Mouse (Mus musculus) WW6 (cell line): ENCODE results near the gene Pxn.
A peak's percentile ranks its signal among the peaks of the same experiment; 100 is the strongest.
"Not testable (repeated sequence)": the region's sequence is repeated elsewhere in the genome, so short reads cannot be mapped to it uniquely, and the experiment has no call there.

Source experiments
- DNase-seq: peaks from one replicate; pipeline ENCODE4 v3.0.0-alpha.2; 2013; ENCODE audit warnings: low read depth, low spot score

The Pxn gene

DNA sequence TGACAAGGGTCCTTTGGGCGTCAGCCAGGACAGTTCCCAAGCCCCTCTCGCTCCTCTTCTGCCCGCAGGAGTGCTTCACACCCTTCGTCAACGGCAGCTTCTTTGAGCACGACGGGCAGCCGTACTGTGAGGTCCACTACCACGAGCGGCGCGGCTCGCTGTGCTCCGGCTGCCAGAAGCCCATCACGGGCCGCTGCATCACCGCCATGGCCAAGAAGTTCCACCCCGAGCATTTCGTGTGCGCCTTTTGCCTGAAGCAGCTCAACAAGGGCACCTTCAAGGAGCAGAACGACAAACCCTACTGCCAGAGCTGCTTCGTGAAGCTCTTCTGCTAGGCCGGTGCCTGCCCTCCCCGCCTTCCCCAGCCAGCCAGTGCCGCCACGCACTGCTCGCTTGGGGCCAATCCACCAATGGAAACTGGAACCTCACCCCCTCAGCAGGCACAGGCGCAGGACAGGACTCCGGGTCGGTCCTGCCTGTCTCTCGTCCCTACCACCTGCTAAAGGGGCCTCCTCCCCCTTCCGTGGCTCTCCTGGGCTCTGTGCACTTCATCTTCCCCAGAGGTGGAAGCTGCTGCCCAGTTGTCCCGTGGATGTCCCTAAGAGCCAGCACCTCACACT lies 47.4 kb downstream of the Pxn start:
- no peak for DNase-seq

DNA sequence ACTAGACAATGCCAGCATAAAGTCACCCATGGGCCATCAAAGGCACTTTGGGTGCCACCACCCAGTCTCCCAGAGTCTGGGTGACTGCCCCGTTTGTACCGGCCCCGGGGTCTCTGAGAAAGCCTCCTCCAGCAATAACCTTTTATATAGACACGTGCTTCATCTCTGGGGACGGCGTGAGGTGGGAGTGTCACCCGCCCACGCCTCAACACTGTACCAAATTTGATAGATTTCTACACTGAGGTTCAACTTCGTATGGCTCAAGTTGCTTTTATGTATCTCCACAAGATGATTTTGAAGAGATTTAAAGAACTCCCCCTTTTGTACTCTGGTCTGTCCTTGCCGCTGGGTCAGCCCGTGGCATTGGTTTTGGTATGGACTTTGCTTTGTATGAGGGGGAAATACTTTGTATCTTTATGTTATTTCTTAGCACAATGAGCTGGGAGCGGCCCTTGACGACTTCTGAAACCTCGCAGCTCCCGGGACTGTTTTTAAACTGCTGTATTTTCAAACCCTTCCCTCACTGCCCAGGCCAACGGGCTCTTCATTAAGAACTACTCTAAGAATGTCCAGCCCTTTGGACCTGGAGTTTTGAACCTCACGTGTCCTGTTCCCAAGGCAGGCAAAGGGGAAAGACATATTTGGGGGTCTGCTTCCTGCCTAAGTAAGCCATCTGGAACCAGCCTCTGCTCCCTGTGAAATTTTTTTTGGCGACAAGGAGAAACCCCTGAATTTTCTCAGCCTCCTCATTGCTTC lies 48.2 kb downstream of the Pxn start:
- DNase-seq, result no peak

DNA sequence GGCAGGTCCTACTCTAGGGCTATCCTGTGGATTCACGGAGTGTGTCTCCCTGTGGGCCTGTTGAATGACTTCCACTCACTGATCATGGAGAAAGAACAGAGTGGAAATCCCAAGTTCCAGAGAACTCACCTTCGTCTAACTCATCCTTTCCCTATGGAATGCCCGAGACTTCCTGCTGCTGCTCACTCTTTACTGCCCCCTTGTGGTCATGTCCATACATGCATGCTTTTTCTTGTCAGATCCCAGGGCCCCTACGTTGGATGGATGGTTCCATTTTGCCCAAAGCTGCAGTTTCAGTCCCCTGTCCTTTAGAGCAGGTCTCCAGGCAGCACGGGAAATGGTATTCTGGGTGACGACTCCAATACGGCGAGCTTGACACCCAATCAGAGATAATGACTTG lies 49.7 kb downstream of the Pxn start:
- DNase-seq, result no peak

DNA sequence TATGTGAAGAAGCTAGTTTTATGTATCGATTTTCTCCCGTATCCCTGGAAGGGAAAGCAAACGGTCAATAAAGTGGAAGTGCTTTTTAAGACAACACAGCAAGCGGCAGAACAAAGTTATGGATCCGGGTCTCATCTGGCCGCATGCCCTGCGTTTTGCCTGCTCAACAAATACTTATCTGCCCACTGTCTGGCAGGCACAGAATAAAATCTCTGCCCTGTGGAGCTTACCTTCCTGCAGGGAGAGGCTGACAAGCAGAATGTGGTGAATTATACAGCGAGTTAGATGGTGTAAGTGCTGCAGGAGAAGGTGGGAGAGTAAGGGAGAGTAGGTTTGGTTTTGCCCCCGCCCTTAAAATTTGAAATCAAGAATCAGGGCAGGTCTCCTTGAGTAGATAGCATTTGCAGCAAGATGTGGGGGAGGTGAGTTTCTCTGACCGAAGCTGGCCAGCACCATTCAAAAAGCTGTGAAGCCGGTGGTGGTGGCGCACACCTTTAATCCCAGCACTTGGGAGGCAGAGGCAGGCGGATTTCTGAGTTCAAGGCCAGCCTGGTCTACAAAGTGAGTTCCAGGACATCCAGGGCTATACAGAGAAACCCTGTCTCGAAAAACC lies 51.8 kb downstream of the Pxn start:
- no peak for DNase-seq

DNA sequence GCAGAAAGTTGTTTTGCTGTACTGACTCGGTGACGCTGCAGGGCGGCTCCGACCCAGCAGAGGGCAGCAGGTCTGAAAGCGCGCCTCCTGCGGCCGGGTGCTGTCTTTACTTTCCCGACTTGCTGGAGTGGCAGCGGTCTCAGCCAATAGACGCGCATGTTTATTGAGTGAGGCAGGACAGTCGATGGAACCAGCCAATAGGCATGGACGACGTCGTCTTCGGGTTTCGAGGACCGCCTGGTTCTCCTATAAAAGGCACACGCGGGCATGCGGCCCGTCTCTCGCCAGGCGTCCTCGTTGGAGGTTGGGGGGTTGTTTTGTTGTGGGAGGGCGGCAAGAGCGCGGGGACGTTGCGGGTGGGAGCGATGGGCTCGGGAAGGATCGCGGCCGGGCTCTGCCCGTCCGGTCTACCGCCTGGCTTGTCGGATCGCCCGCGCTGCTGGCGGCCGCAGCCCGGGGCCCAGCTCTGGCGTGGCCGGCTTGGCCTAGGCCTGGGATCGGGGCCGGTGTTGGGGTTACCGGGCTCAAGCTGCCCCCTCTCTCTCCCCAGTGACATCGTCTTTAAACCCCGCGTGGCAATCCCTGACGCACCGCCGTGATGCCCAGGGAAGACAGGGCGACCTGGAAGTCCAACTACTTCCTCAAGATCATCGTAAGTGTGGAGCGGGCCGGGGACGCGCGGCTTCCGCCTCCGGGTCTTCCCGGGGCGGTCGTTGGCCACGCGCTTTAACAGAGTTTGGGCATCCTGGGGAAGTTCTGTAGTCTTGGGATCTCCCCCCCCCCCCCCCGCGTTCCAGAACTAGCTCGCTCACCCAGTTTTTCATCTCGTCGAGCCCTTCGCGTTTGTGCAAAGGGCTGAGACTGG lies 53.0 kb downstream of the Pxn start, which contains the start of gene Rplp0:
Gene Rplp0 (plus strand): TSS at position 231 of the 865 bp plus-strand sequence.
- peak; percentile 91 for DNase-seq

DNA sequence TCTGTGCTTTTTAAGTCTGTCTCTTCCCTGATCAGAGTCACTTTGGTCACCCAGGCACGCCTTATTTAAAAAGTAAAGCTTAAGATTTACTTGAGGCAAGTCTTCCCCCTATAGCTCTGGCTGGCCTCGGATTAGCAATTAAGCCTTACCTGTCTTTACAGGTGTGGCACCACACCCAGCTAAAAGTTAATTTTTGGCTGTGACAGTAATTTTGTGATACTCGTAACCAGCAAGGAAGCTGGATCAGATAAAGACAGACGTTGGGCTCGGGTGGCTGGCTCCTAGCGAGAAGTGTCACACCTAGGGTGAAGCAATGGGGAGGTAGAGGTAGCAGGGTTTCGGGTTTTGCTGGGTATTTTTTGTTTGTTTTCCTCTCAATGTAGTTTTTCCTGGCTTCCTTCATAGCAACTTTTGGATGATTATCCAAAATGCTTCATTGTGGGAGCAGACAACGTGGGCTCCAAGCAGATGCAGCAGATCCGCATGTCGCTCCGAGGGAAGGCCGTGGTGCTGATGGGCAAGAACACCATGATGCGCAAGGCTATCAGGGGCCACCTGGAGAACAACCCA lies 53.9 kb downstream of the Pxn start:
- DNase-seq, result no peak

DNA sequence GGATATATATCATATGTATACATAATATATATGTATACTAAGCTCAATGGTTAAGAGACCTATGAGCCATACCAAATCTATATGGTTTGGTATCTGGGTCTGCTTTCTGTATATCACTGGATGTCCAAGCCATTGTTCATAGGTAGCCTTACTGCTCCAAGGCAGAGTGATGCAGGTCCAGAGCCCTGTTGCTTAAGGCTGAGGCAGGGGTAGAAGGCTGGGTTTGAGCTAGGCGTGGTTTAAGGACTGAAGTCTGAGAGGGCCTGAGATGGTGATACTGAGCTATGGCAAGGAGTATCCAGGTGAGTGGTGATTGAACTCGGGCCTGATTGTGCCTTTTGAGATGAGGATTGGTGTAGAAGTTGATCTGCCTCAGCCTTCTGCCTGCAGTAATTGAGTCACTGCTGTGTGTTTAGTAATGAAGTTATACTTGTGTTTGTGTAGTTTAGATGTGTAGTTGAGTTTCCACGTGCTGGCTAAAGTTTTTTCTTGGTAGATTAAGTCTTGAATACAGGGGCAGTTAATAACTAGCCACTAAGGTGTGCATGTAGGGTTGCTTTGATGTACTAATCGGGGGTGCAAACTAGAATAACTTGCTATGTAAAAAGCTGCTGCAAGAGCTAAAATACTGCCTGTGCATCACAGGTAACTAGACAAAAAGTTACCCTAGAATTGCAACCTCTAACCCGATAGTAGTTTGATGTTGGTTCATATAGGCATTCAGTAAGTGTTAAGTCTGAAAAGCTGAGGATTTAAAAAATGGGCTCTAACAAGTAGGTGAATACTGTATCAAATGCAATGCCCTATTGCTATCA lies 57.5 kb downstream of the Pxn start:
- DNase-seq, result no peak

DNA sequence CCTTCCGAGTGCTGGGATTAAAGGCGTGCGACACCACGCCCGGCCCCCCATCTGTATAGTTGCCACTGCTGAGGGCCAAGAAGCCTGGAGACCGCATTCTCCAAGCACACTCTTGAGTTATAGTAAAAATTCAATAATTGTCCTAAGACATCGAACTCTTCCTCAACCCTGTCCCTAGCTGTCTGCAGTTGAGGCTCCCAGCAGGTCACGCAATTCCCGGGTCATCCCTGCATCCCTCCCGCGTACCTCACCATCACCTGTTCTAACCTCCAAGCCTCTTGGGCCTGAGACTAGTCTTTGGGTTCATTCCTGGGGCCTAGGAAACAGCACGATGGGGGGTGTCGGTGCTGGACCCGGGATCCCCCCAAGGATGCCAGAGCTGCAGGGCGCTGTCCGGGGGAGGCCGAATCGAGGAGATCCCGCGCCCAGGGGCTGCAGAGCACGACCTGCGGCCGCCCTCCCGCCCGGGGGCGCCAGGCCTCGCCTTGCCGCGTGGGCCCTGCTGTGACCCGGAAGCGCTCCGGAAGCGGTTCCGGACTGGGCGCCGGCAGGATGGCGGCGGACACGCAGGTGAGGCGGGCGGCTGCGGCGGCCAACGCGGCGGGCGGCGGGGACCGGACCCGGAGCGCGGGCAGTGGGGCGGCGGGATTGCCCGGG lies 58.4 kb downstream of the Pxn start, which contains the start of gene Gcn1l1:
Gene Gcn1l1 (plus strand): TSS at position 518 of the 657 bp plus-strand sequence.
- no peak for DNase-seq

DNA sequence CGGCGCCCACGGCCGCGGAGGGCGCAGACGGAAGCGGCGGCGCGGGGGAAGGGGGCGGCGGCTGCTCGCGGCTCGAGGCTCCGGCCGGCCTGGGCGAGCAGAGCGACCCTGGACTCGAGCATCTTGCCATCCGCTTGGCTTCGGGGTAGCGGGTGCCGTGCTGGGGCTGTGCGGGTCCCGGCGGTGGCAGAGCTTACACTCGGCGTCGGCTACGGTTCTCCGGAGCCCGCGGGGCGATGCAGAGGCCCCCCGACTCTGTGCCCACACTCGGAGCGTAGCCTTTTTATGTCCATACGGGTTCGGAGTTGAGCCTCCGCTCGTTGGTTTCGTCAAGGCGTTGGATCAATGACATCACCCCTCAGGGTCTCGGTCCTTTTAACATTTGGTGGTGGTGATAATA lies 58.9 kb downstream of the Pxn start:
- DNase-seq, result no peak

DNA sequence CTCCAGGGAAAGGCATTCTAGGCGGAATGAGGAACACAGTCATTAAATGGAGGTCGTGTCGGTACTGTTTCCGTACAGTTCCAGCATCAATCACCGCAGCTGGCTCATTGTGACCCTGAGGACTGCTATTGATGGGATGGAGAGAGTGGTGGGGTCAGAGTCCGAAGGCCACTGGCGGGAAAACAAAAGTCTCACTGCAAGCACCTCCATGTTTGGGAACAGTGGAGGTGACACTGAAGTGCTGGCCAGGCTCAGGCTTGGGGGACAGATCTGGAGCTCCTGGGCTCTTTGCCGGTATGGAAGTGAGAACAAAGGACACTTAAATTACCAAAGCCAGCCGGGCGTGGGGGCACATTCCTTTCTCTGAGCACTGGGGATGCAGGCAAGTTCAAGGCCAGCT lies 62.2 kb downstream of the Pxn start:
- no peak for DNase-seq

DNA sequence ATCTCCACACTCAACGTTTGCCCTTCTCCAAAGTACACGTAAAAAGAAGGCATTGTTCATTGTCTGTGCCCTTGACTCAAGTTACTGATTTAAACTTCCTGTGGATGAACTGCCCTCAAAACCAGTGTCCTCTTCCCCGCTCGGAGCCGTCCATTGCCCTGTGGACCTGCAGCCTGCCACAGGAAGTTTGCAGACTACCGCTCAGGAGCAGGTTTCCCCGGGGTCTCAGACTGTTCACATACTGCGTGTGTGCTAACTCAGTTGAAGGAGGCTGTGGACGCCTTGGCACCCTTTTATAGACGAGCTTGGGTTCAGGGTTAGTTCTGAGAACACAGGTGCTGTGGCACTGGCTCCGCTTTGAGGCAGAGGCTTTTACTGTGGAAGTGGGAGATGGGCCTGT lies 62.8 kb downstream of the Pxn start:
- no peak for DNase-seq

DNA sequence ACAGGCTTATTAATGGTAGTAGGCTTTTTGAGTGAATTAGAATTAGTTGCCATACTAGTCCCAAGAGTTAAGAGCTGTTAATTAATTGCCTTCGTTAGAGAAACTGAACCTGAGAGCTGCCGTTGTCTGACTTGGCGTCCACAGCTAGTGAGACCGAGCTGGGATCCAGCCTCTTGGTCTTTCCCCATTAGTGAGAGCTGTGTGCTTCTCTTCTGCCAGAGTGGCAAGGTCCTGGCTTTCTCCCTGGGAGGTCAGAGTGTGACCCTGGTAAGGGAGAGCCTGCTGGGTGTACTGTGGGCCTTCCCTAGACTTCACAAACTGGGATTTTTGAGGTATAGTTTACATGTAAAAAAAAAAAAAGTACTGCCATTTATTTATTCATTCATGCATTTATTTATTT lies 63.2 kb downstream of the Pxn start:
- DNase-seq, result no peak

DNA sequence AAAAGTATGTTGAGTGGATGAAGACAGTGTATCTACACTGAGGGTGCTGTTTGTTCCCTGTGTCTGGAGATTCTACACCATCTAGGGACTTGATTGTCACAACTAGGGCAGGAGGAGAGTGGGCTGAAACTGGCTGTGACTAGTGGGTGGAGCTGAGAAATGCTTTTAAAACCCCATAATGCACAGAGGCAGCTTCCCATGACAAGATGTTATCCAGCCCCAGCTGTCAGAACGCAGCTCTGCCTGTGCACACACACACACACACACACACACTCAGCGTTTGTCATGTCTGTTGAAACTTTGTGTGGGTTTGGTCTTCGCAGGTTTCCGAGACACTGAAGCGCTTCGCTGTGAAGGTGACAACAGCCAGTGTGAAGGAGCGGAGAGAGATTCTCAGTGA lies 64.6 kb downstream of the Pxn start:
- no peak for DNase-seq

DNA sequence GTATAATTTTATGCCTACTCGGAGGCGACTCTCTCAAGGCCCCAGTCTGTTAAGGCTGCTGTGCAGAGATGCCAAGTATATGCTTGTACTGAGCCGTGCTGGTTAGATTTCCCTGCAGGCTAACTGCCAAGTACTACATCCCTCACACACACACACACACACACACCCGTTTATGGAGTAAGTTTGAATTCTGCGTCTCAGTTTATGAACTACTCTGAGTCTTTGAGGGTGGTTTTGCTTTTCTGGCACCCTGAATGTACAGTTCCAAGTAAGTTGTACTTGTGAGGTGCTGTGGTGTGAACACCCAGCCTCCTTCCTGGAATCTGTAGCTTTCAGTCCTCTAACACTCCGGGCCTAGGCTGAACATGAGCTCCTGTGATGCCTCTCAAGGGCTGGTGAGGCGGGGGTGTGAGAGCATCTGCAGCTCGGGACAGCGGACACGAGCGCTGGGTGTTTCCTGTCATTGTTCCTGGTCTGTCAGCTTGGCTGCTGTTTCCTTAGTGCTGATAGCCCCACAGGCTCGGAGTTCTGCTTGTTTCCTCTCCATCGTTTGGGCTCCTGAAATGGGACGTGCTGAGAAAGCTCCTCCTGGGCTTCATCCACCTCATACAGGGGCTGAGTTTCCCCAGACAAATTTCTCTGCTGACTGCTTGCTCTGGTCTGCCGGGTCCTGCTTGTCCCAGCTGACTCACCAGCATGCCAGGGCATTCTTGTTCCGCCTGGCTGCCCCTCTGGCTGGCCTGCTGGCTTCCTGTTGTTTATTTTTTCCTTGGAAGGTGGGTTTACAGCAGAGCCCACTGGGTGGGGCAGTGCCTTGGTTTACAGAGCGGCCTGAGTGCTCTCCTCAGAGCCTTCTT lies 66.4 kb downstream of the Pxn start:
- no peak for DNase-seq

DNA sequence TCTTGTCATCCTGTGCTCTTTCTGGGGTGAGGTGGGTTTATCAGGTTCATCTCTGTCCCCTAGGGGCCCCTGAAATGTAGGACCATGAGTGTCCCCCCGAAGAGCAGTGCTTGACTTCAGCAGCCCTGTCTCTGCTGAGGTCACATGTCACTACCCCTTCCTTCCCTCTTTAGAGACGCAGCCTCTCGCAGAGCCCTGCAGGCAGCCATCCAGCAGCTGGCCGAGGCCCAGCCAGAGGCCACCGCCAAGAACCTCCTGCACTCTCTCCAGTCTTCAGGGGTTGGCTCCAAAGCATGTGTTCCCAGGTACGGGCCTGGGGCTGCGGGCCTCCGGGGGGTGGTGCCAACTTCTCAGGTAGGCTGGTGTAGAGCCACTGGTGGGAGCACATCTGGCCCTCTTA lies 68.5 kb downstream of the Pxn start:
- DNase-seq, result no peak

DNA sequence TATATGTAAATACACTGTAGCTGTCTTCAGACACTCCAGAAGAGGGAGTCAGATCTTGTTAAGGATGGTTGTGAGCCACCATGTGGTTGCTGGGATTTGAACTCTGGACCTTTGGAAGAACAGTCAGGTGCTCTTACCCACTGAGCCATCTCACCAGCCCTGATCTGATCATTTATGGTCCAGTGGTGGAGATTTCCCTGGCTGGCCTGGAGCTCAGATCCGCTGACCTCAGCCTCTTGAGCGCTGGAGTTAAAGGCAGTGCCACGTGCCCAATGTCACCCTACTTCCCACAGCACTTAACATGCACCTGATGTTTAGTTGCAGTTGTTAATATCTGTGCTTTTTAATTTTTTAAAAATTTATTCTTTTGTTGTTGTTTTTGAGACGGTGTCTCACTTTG lies 71.2 kb downstream of the Pxn start:
- DNase-seq, result not testable (repeated sequence)

DNA sequence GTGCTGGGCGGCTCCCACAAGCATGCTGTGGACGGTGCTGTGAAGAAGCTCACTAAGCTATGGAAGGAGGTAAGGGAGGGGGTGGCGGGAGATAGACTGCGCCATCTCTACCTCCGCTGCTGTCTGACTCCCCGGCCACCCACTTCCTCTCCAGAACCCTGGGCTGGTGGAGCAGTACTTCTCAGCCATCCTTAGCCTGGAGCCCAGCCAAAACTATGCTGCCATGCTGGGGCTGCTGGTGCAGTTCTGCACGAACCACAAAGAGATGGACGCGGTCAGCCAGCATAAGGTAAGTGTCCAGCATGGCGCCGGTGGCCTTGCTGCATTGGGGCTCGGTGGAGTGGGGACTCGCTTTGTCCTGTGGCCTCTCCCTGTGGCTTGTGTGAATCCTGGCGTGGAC lies 72.4 kb downstream of the Pxn start:
- no peak for DNase-seq

DNA sequence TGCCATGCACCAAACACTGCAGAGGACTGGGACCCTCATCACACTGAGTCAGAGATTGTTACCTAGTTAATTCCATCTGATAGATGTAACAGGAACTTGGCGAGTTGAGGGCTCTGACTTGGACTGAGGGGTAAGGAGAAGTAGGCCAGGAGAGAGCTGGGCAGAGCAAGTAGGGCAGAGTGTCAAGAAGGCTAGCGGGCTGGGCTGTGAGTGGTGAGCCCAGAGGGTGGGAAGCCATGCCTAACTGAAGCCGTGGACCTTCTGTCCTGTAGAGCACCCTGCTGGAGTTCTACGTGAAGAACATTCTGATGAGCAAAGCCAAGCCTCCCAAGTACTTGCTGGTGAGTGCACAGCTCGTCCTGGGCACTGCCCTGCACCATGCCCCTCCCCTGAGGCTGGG lies 72.9 kb downstream of the Pxn start:
- no peak for DNase-seq
